Mouse (Mus musculus) hindbrain, embryonic 11.5 days (tissue): ENCODE data around the gene Pdlim7. TPM values are rescaled to one million over a fixed set of nuclear protein-coding genes. Genes with fewer than 3 reads are reported as not detected.

Experiments
- ATAC-seq: fragments of 200-750 bp; cut with Nextera tagmentation; 2 replicates; pipeline ENCODE4 v1.8.0; 2017; ENCODE audit warnings: mild to moderate bottlenecking, moderate TSS enrichment, moderate library complexity; ENCODE audit not compliant: low FRiP score
- DNase-seq: peaks from one replicate; pipeline ENCODE4 v3.0.0-alpha.2; 2015; ENCODE audit warnings: low spot score
- H3K27ac ChIP-seq: fragments of 300-500 bp; sonication (generic); 2 replicates; pipeline ENCODE4 v1.5.1; 2014; ENCODE audit warnings: mild to moderate bottlenecking, low read depth, low read length
- H3K27me3 ChIP-seq: fragments of 300-500 bp; sonication (generic); 2 replicates; pipeline ENCODE4 v1.6.1; 2014; ENCODE audit warnings: mild to moderate bottlenecking, low read length, moderate library complexity, mixed read lengths; ENCODE audit not compliant: control insufficient read depth, insufficient read depth
- H3K36me3 ChIP-seq: fragments of 300-500 bp; sonication (generic); 2 replicates; pipeline ENCODE4 v1.6.1; 2014; ENCODE audit warnings: mild to moderate bottlenecking, low read length, moderate library complexity, mixed read lengths; ENCODE audit not compliant: control insufficient read depth, insufficient read depth
- H3K4me1 ChIP-seq: fragments of 300-500 bp; sonication (generic); replicated peaks from 2 replicates; pipeline ENCODE4 v1.6.1; 2014; ENCODE audit warnings: low read length, mixed read lengths; ENCODE audit not compliant: control insufficient read depth, insufficient read depth
- H3K4me2 ChIP-seq: fragments of 300-500 bp; sonication (generic); replicated peaks from 2 replicates; pipeline ENCODE4 v1.6.1; 2014; ENCODE audit warnings: mild to moderate bottlenecking, low read depth, low read length
- H3K4me3 ChIP-seq: fragments of 300-500 bp; sonication (generic); 2 replicates; pipeline ENCODE4 v1.5.1; 2014; ENCODE audit warnings: low read depth, low read length
- H3K9ac ChIP-seq: fragments of 300-500 bp; sonication (generic); 2 replicates; pipeline ENCODE4 v1.6.1; 2014; ENCODE audit warnings: low read depth, low read length
- H3K9me3 ChIP-seq: fragments of 300-500 bp; sonication (generic); 2 replicates; pipeline ENCODE4 v1.6.1; 2016; ENCODE audit warnings: low read length; ENCODE audit not compliant: control insufficient read depth
- WGBS: fragments of 180-500 bp; shearing (Covaris S2); extraction: QIAGEN DNeasy Blood & Tissue Kit; methylation state at CpG from one replicate; pipeline ENCODE4 v1.1.7; 2014; 5-methylcytosine and 5-hydroxymethylcytosine counted together
- polyA plus RNA-seq: library from polyadenylated mRNA; unstranded; fragments of >200 nt; fragmentation: Nextera tagmentation; extraction: Ambion mirVana; gene quantifications from 2 replicates; pipeline ENCODE4 v1.2.1, GENCODE M21; 2014

Gene Pdlim7
- polyA plus RNA-seq, 1 experiment from 2014 or later: 152 TPM

GRCm38 (mm10) chr13:55462965-55463364, 50.5 kb downstream of the Pdlim7 start:
- H3K9ac ChIP-seq: no peak overlapping the region
- H3K4me1 ChIP-seq: peaks cover 20% of the 10 kb centered on the region

GRCm38 (mm10) chr13:55451785-55452549, 61.5 kb downstream of the Pdlim7 start:
- peaks cover 12% of the 10 kb centered on the region for H3K36me3 ChIP-seq
- H3K4me1 ChIP-seq: no peaks in the 10 kb centered on the region; the same call in 1 of the 2 replicates
- H3K4me3 ChIP-seq: no peak overlapping the region
- DNase-seq (no peak), ATAC-seq (no peak)
- H3K9me3 ChIP-seq: no peaks in the 10 kb centered on the region
- H3K9ac ChIP-seq: no peak overlapping the region
- WGBS: 97% methylated on average over 16 of the region's 16 CpGs
- no peaks in the 10 kb centered on the region for H3K27me3 ChIP-seq
- H3K27ac ChIP-seq: no peak overlapping the region
- H3K4me2 ChIP-seq: no peak overlapping the region

More at GRCm38 (mm10) chr13:55462965-55463364, 50.5 kb downstream of the Pdlim7 start:
- Histone ChIP-seq H3K36me3 (0 out of 2 replicates have a peak, but pooled peaks cover 6% of the 10 kb centered on the region), H3K9me3 (no peaks in the 10 kb centered on the region), H3K27me3 (peaks cover 2% of the 10 kb centered on the region; the same call in 1 of the 2 replicates), H3K4me2 (no peak overlapping the region), H3K27ac (no peak overlapping the region), H3K4me3 (no peak overlapping the region)
- no peak for ATAC-seq
- DNase-seq: no peak
- 46% methylated on average over 2 of the region's 2 CpGs for WGBS

GRCm38 (mm10) chr13:55451296-55451695, 62.2 kb downstream of the Pdlim7 start:
- no peaks in the 10 kb centered on the region for H3K9me3 ChIP-seq
- no peak overlapping the region for H3K4me3 ChIP-seq
- DNase-seq (no peak), ATAC-seq (no peak)
- H3K4me1 ChIP-seq: peaks cover 2% of the 10 kb centered on the region; the same call in 1 of the 2 replicates
- H3K36me3 ChIP-seq: peaks cover 12% of the 10 kb centered on the region
- H3K27me3 ChIP-seq: no peaks in the 10 kb centered on the region
- 93% methylated on average over 10 of the region's 10 CpGs for WGBS
- no peak overlapping the region for H3K9ac ChIP-seq
- no peak overlapping the region for H3K4me2 ChIP-seq
- no peak overlapping the region for H3K27ac ChIP-seq

DNA sequence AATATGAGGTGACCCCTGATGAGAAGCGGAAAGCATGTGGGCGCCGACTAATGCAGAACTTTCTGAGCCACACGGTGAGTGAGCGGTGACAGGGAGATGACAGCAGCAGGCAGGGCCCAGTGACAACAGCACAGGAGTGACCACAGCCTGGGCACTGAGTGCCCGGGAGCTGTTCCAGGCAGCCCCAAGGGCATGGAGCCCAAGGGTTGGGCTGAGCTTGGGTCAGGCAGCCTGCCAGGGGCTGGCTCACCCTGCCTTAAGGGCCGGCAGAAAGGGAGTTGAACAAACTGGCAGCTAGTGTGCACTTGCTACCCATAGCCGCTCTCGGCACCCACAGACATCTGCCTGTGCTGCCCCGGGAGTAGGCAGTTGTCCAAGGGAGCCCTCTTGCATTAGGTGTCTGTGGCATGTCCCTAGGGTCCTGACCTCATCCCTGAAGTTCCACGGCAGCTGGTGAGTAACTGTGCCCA, 62.9 kb downstream of the Pdlim7 start:
- H3K4me2 ChIP-seq: no peak overlapping the region
- peaks cover 2% of the 10 kb centered on the region; the same call in 1 of the 2 replicates for H3K4me1 ChIP-seq
- H3K36me3 ChIP-seq: peaks cover 12% of the 10 kb centered on the region
- H3K27me3 ChIP-seq: no peaks in the 10 kb centered on the region
- H3K4me3 ChIP-seq: no peak overlapping the region
- no peak overlapping the region for H3K27ac ChIP-seq
- DNase-seq (no peak), ATAC-seq (no peak)
- H3K9me3 ChIP-seq: no peaks in the 10 kb centered on the region
- H3K9ac ChIP-seq: no peak overlapping the region
- WGBS: 94% methylated on average over 11 of the region's 11 CpGs

DNA sequence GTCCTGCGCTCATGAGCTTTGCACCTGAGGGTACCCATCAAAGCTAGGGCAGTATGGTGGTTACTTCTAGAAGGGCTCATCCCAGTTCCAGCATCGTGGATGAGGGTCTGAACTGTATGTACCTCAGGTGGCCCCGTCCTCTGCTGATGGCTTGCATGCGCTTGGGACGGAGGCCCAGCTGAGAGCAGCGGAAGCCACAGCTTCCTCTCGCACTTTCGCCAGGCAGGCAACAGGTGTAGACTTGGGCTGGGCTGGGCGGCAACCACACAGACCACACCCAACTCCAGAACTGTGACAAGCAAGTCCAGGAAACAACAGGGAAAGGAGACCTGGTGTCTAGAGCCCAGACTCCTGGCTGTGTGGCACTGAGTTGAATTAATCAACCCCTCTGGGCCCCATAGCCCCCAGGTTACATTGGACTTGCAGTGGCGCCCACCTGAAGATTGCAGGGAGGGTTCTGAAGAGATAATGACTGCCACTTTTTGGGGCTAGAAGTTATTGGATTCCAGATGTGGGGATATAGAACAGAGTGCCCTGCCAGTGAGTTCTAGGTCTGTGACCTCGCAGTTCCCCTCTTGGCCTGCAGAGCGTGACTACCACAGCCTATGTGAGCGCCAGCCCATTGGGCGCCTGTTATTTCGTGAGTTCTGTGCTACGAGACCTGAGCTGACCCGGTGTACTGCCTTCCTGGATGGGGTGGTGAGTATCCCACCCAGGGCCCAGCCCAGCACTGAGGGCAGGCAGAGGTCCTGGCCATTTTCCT, 63.6 kb downstream of the Pdlim7 start:
- Histone ChIP-seq H3K27me3 (no peaks in the 10 kb centered on the region), H3K4me2 (no peak overlapping the region), H3K27ac (no peak overlapping the region), H3K9ac (no peak overlapping the region), H3K9me3 (no peaks in the 10 kb centered on the region), H3K4me3 (no peak overlapping the region), H3K36me3 (peaks cover 12% of the 10 kb centered on the region), H3K4me1 (peaks cover 2% of the 10 kb centered on the region; the same call in 1 of the 2 replicates)
- WGBS: 86% methylated on average over 17 of the region's 17 CpGs
- no peak for ATAC-seq
- DNase-seq: no peak

GRCm38 (mm10) chr13:55449205-55449604, 64.3 kb downstream of the Pdlim7 start:
- Histone ChIP-seq H3K36me3 (peaks cover 11% of the 10 kb centered on the region), H3K27ac (no peak overlapping the region), H3K9me3 (no peaks in the 10 kb centered on the region), H3K4me2 (no peak overlapping the region), H3K27me3 (no peaks in the 10 kb centered on the region), H3K4me1 (peaks cover 2% of the 10 kb centered on the region; the same call in 1 of the 2 replicates), H3K4me3 (no peak overlapping the region), H3K9ac (no peak overlapping the region)
- 96% methylated on average over 9 of the region's 9 CpGs for WGBS
- ATAC-seq: no peak
- DNase-seq: no peak

DNA sequence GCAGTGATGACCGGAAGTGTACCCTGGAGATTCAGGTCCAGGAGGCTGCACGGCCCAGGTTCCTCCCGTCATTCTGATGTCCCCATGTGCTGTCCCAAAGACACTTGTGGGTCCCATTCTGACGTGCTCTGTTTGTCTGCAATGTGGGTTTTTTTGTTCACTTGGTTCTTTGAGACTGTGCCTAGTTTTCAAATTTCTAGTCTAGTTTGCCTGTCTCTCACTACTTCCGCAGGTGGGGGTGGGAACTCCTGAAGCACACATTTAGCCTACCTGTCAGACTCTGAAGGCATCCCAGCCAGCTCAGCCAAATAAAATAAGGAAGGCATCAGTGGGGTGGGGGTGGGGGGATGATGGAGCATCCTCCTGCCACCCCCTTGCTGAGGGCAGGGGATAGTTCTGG, 65.3 kb downstream of the Pdlim7 start:
- no peaks in the 10 kb centered on the region for H3K9me3 ChIP-seq
- H3K27me3 ChIP-seq: no peaks in the 10 kb centered on the region
- H3K36me3 ChIP-seq: peaks cover 8% of the 10 kb centered on the region; the same call in 1 of the 2 replicates
- DNase-seq (no peak), ATAC-seq (no peak)
- no peak overlapping the region for H3K4me2 ChIP-seq
- peaks cover 2% of the 10 kb centered on the region; the same call in 1 of the 2 replicates for H3K4me1 ChIP-seq
- H3K27ac ChIP-seq: no peak overlapping the region
- no peak overlapping the region for H3K4me3 ChIP-seq
- WGBS: 94% methylated on average over 5 of the region's 5 CpGs
- H3K9ac ChIP-seq: no peak overlapping the region

DNA sequence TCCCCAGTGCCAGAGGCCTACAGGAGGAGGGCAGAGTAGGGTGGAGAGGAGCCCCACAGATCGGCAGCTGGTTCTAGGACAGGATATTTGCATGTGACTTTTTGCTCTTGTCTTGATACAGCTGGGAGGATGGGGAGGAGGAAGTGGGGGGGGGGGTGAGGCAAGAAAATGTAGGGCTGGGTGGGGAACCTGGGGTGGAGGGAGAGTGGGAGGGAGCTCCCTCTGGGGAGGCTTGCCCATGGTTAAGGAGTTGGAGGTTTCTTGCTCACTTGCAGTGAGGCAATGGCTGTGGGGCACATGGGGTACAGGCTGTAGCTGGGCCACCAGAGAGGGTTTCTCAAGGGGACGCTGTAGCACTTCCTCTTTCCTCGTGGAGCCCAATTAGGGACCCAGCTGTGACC, 65.9 kb downstream of the Pdlim7 start:
- DNase-seq: no peak
- ATAC-seq: no peak
- Histone ChIP-seq H3K27me3 (no peaks in the 10 kb centered on the region), H3K27ac (no peak overlapping the region), H3K4me2 (no peak overlapping the region), H3K4me1 (peaks cover 2% of the 10 kb centered on the region; the same call in 1 of the 2 replicates), H3K9ac (no peak overlapping the region), H3K9me3 (no peaks in the 10 kb centered on the region), H3K4me3 (no peak overlapping the region), H3K36me3 (peaks cover 8% of the 10 kb centered on the region; the same call in 1 of the 2 replicates)
- 56% methylated on average over 3 of the region's 3 CpGs for WGBS
